10 mouse cellular contexts compared by ENCODE assay signal in the genomic region with DNA sequence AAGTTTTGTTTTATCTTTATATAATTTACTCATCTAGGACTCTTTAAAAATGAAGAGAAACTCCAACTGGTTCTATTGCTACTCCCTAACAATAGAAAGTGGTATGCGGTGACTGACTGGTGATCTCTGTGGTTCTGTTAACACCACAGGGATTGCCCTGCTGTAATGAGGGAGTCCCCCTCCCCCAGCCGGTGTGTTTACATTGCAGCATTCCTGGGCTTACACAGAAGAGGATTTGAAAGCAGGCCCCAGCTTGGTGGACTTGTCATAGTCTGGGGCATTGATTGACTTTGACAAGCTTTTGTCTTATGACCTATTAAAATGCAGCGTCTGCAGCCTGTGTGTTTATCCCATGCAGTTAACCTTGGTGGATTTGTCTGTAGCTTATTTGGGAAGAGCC.
DNase-seq lines count a peak whose midpoint lies in the region; ATAC-seq and TF ChIP-seq lines count a peak whose summit lies in the region.
"Had no signal": no experiment of that assay in that cellular context is flagged by ENCODE, and none has a peak within 500 bp of the region (broad histone marks: within the 10 kb centered on the region; RNA-seq: fewer than 3 reads in every experiment).

No protein-coding gene starts in this region.

- H3K4me3 ChIP-seq in kidney, embryonic 15.5 days (replicated peaks): no peak overlapping the region
- H3K4me3 ChIP-seq in C2C12 (ENCODE audit: insufficient read depth, poor library complexity, severe bottlenecking): no peak overlapping the region
- H3K4me3 ChIP-seq in liver, embryonic 16.5 days (ENCODE audit: low read depth, low read length): no peak overlapping the region
- H3K4me3 ChIP-seq: stomach, embryonic 15.5 days had no signal

- H3K27ac ChIP-seq in kidney, embryonic 15.5 days: no peak overlapping the region
- H3K27ac ChIP-seq in liver, embryonic 16.5 days (ENCODE audit: low read length): no peak overlapping the region

- H3K27me3 ChIP-seq in kidney, embryonic 15.5 days: no peaks in the 10 kb centered on the region
- no peaks in the 10 kb centered on the region for H3K27me3 ChIP-seq in C2C12 (ENCODE audit: control insufficient read depth, insufficient read depth, insufficient read length)
- H3K27me3 ChIP-seq in liver, embryonic 16.5 days (ENCODE audit: control insufficient read depth, insufficient read depth, low read depth, low read length): no peaks in the 10 kb centered on the region
- H3K27me3 ChIP-seq: stomach, embryonic 15.5 days had no signal

- no peaks in the 10 kb centered on the region for H3K36me3 ChIP-seq in kidney, embryonic 15.5 days
- H3K36me3 ChIP-seq in C2C12 (ENCODE audit: control insufficient read depth, insufficient read depth): peaks cover 3% of the 10 kb centered on the region
- no peaks in the 10 kb centered on the region for H3K36me3 ChIP-seq in liver, embryonic 16.5 days (ENCODE audit: control insufficient read depth, insufficient read depth)
- H3K36me3 ChIP-seq: stomach, embryonic 15.5 days had no signal

- no peak for DNase-seq in kidney, adult 11 months
- peak; percentile 90 for DNase-seq in R1 (ENCODE audit: low read depth, low spot score)
- DNase-seq in layer of hippocampus, postnatal 14 days (ENCODE audit: low spot score in 2 of 2): no peak
- DNase-seq in ovary, postnatal 14 days (ENCODE audit: low spot score): no peak
- DNase-seq in layer of hippocampus, adult 8-10 months (ENCODE audit: low spot score in 2 of 2): no peak
- DNase-seq: cerebellum, adult 9-10 months had no signal

- WGBS in kidney, embryonic 15.5 days: 31% methylated on average over 3 of the region's 3 CpGs
- 38% methylated on average over 3 of the region's 3 CpGs for WGBS in liver, embryonic 16.5 days (ENCODE audit: insufficient replicate concordance)

- TF ChIP-seq CTCF in C2C12 (IDR thresholded peaks at IDR 0.05; ENCODE audit: control insufficient read depth, insufficient read depth, insufficient read length): no peak

- no peak overlapping the region for H3ac ChIP-seq in C2C12 (ENCODE audit: control insufficient read depth, insufficient read length, low read depth)

- peaks cover 69% of the 10 kb centered on the region for H3K79me3 ChIP-seq in C2C12 (ENCODE audit: low read depth)

- H3K4me2 ChIP-seq in kidney, embryonic 15.5 days: no peak overlapping the region
- H3K4me2 ChIP-seq in liver, embryonic 16.5 days (ENCODE audit: low read depth, low read length): no peak overlapping the region
- H3K4me2 ChIP-seq: stomach, embryonic 15.5 days had no signal

- H3K9ac ChIP-seq in kidney, embryonic 15.5 days: no peak overlapping the region
- H3K9ac ChIP-seq in liver, embryonic 16.5 days (ENCODE audit: low read depth, low read length): no peak overlapping the region
- H3K9ac ChIP-seq: stomach, embryonic 15.5 days had no signal

- H3K4me1 ChIP-seq in kidney, embryonic 15.5 days: peaks cover 35% of the 10 kb centered on the region
- H3K4me1 ChIP-seq in liver, embryonic 16.5 days (ENCODE audit: control insufficient read depth, low read depth, low read length): peaks cover 5% of the 10 kb centered on the region

- ATAC-seq in kidney, embryonic 15.5 days (replicated peaks; ENCODE audit: low FRiP score): 0 out of 2 replicates have a peak, but pooled peaks have one; percentile 44
- ATAC-seq in liver, embryonic 16.5 days (ENCODE audit: low read depth): peak; percentile 69; the same call in 1 of the 2 replicates

- peaks cover 99% of the 10 kb centered on the region for H3K79me2 ChIP-seq in C2C12 (ENCODE audit: control insufficient read depth, insufficient read depth)

- no peaks in the 10 kb centered on the region for H3K9me3 ChIP-seq in kidney, embryonic 15.5 days (replicated peaks)
- no peaks in the 10 kb centered on the region for H3K9me3 ChIP-seq in liver, embryonic 16.5 days (replicated peaks; ENCODE audit: control insufficient read depth, low read length)
- H3K9me3 ChIP-seq: stomach, embryonic 15.5 days had no signal

TF ChIP-seq in C2C12, 6 proteins besides CTCF, POLR2A, EP300 and RAD21:
- TF ChIP-seq MYOD1 (IDR thresholded peaks at IDR 0.05; ENCODE audit: control insufficient read depth, insufficient read length, low read depth) (peak; percentile 67), MAX (IDR thresholded peaks at IDR 0.05) (peak; percentile 43), MYOG (IDR thresholded peaks at IDR 0.05; ENCODE audit: control insufficient read depth, extremely low read depth, insufficient read length) (no peak), USF1 (IDR thresholded peaks at IDR 0.05; ENCODE audit: low read depth) (no peak), FOSL1 (IDR thresholded peaks at IDR 0.05; ENCODE audit: insufficient read depth, low read length, poor library complexity, severe bottlenecking) (peak; percentile 7), CEBPB (IDR thresholded peaks at IDR 0.05; ENCODE audit: low read depth) (no peak)
